ENCODE assay signal across 8 mouse cellular contexts in genomic region chr11:70232546-70232945, GRCm38 (mm10). TPM values are rescaled to one million over a fixed set of nuclear protein-coding genes. Genes with fewer than 3 reads are reported as not detected.
DNase-seq lines count a peak whose midpoint lies in the region; ATAC-seq and TF ChIP-seq lines count a peak whose summit lies in the region.

No protein-coding gene starts in this region.

- ATAC-seq in heart, postnatal 0 days (ENCODE audit: insufficient read depth, low read depth), result no peak
- ATAC-seq in limb, embryonic 11.5 days (ENCODE audit: insufficient number of reproducible peaks, low FRiP score, low TSS enrichment, low read depth), result no peak
- ATAC-seq in neural tube, embryonic 13.5 days (ENCODE audit: low read depth), result no peak

- H3K4me2 ChIP-seq in heart, postnatal 0 days (ENCODE audit: low read depth, low read length), result peak overlapping the region; percentile 80
- peak overlapping the region; percentile 61 for H3K4me2 ChIP-seq in limb, embryonic 11.5 days (ENCODE audit: low read depth, severe bottlenecking)
- peak overlapping the region; percentile 53 for H3K4me2 ChIP-seq in neural tube, embryonic 13.5 days

- no peak overlapping the region; the same call in 1 of the 2 replicates for H3K27ac ChIP-seq in ES-Bruce4 (ENCODE audit: insufficient read depth, low read length)
- peak overlapping the region; percentile 54 for H3K27ac ChIP-seq in heart, postnatal 0 days (ENCODE audit: low read depth)
- no peak overlapping the region; the same call in 1 of the 2 replicates for H3K27ac ChIP-seq in limb, embryonic 11.5 days (replicated peaks; ENCODE audit: low read depth, low read length)
- no peak overlapping the region for H3K27ac ChIP-seq in neural tube, embryonic 13.5 days (replicated peaks)

- H3K36me3 ChIP-seq in ES-Bruce4 (ENCODE audit: control insufficient read depth, insufficient read depth, low read length, poor library complexity, severe bottlenecking), result peaks cover 15% of the 10 kb centered on the region
- H3K36me3 ChIP-seq in heart, postnatal 0 days (replicated peaks; ENCODE audit: control insufficient read depth, insufficient read depth, low read length), result peaks cover 7% of the 10 kb centered on the region; the same call in 1 of the 2 replicates
- peaks cover 7% of the 10 kb centered on the region; the same call in 1 of the 2 replicates for H3K36me3 ChIP-seq in limb, embryonic 11.5 days (ENCODE audit: control insufficient read depth, insufficient read depth, low read length)
- peaks cover 20% of the 10 kb centered on the region for H3K36me3 ChIP-seq in neural tube, embryonic 13.5 days

- peak overlapping the region; percentile 47 for H3K4me3 ChIP-seq in ES-Bruce4 (ENCODE audit: low read depth, low read length)
- H3K4me3 ChIP-seq in heart, postnatal 0 days (ENCODE audit: low read depth, low read length), result peak overlapping the region; percentile 54
- H3K4me3 ChIP-seq in limb, embryonic 11.5 days (ENCODE audit: low read depth, low read length), result peak overlapping the region; percentile 28
- peak overlapping the region; percentile 33 for H3K4me3 ChIP-seq in neural tube, embryonic 13.5 days

- DNase-seq in frontal cortex, postnatal 14 days (ENCODE audit: low spot score in 2 of 2), result peak; percentile 41 to 45
- DNase-seq in frontal cortex, postnatal 36 days (ENCODE audit: low spot score in 2 of 2), result no peak
- DNase-seq in embryo, embryonic 10.5 days (ENCODE audit: low spot score), result peak; percentile 86
- peak; percentile 46 for DNase-seq in heart, postnatal 0 days (ENCODE audit: low spot score)
- DNase-seq in limb, embryonic 11.5 days (ENCODE audit: low spot score), result peak; percentile 80
- DNase-seq in urinary bladder, postnatal 10 days (ENCODE audit: low spot score), result no peak

- no peak for TF ChIP-seq POLR2A in ES-Bruce4 (IDR thresholded peaks at IDR 0.05; ENCODE audit: insufficient read depth, low read length)

- no peaks in the 10 kb centered on the region for H3K27me3 ChIP-seq in ES-Bruce4 (ENCODE audit: control insufficient read depth, insufficient read depth, low read length, poor library complexity, severe bottlenecking)
- H3K27me3 ChIP-seq in heart, postnatal 0 days (ENCODE audit: control insufficient read depth, insufficient read depth, low read length), result peaks cover 25% of the 10 kb centered on the region
- H3K27me3 ChIP-seq in limb, embryonic 11.5 days (ENCODE audit: control insufficient read depth, insufficient read depth, low read length), result peaks cover 28% of the 10 kb centered on the region
- peaks cover 41% of the 10 kb centered on the region for H3K27me3 ChIP-seq in neural tube, embryonic 13.5 days

- H3K4me1 ChIP-seq in ES-Bruce4 (ENCODE audit: control insufficient read depth, insufficient read depth, low read length), result peaks cover 5% of the 10 kb centered on the region
- peaks cover 18% of the 10 kb centered on the region for H3K4me1 ChIP-seq in heart, postnatal 0 days (ENCODE audit: control insufficient read depth, insufficient read depth)
- peaks cover 23% of the 10 kb centered on the region for H3K4me1 ChIP-seq in limb, embryonic 11.5 days (ENCODE audit: control insufficient read depth, insufficient read depth, low read length)
- H3K4me1 ChIP-seq in neural tube, embryonic 13.5 days (replicated peaks), result peaks cover 46% of the 10 kb centered on the region

- 2% methylated on average over 7 of the region's 10 CpGs for WGBS in heart, postnatal 0 days
- 6% methylated on average over 9 of the region's 10 CpGs for WGBS in limb, embryonic 11.5 days
- WGBS in neural tube, embryonic 13.5 days, result 9% methylated on average over 8 of the region's 10 CpGs

- TF ChIP-seq EP300 in ES-Bruce4 (IDR thresholded peaks at IDR 0.05; ENCODE audit: insufficient read depth, low read depth, low read length), result no peak
- peak; percentile 25; the same call in 1 of the 2 replicates for TF ChIP-seq EP300 in heart, postnatal 0 days (IDR thresholded peaks at IDR 0.05; ENCODE audit: low read depth)

- H3K9ac ChIP-seq in ES-Bruce4 (ENCODE audit: low read depth, poor library complexity, severe bottlenecking), result peak overlapping the region; percentile 86
- peak overlapping the region; percentile 62 for H3K9ac ChIP-seq in heart, postnatal 0 days (replicated peaks; ENCODE audit: low read depth, low read length)
- H3K9ac ChIP-seq in limb, embryonic 11.5 days (ENCODE audit: low read length), result peak overlapping the region; percentile 67
- peak overlapping the region; percentile 71 for H3K9ac ChIP-seq in neural tube, embryonic 13.5 days

- H3K9me3 ChIP-seq in ES-Bruce4 (replicated peaks; ENCODE audit: control insufficient read depth, insufficient read depth, low read length, poor library complexity, severe bottlenecking), result no peaks in the 10 kb centered on the region
- no peaks in the 10 kb centered on the region for H3K9me3 ChIP-seq in heart, postnatal 0 days (replicated peaks; ENCODE audit: control insufficient read depth, low read length)
- H3K9me3 ChIP-seq in limb, embryonic 11.5 days (ENCODE audit: control insufficient read depth, low read length), result no peaks in the 10 kb centered on the region
- no peaks in the 10 kb centered on the region for H3K9me3 ChIP-seq in neural tube, embryonic 13.5 days

- no peak for TF ChIP-seq CTCF in ES-Bruce4 (IDR thresholded peaks at IDR 0.05; ENCODE audit: low read depth, low read length)
- TF ChIP-seq CTCF in heart, postnatal 0 days (IDR thresholded peaks at IDR 0.05; ENCODE audit: low read depth), result no peak

RNA-seq across cellular contexts. Expression of gene Bcl6b, which starts 2.9 kb away (rescaled TPM):
- 4.1 TPM in 2 replicates for polyA plus RNA-seq in ES-Bruce4 (2011; ENCODE audit: insufficient read depth, insufficient read length, low read depth, missing spikeins)
- total RNA-seq in heart, postnatal 0 days (2014; rRNA removed; ENCODE audit: low replicate concordance), result 12.8 and 44.1 TPM in 2 replicates
- polyA plus RNA-seq in heart, postnatal 0 days (2015; fragmentation: Nextera tagmentation; extraction: Ambion mirVana), result 16.8 and 18.9 TPM in 2 replicates
- 7.3 and 7.5 TPM in 2 replicates for polyA plus RNA-seq in limb, embryonic 11.5 days (2014; fragmentation: Nextera tagmentation; extraction: Ambion mirVana)
- 6.0 and 6.1 TPM in 2 replicates for polyA plus RNA-seq in neural tube, embryonic 13.5 days (2015; fragmentation: Nextera tagmentation; extraction: Ambion mirVana)

RNA-seq across cellular contexts. Expression of gene 0610010K14Rik, which starts 5.2 kb away (rescaled TPM):
- 108 and 126 TPM in 2 replicates for polyA plus RNA-seq in ES-Bruce4 (2011; ENCODE audit: insufficient read depth, insufficient read length, low read depth, missing spikeins)
- total RNA-seq in heart, postnatal 0 days (2014; rRNA removed; ENCODE audit: low replicate concordance), result 47.7 and 60.5 TPM in 2 replicates
- polyA plus RNA-seq in heart, postnatal 0 days (2015; fragmentation: Nextera tagmentation; extraction: Ambion mirVana), result 96.5 and 102 TPM in 2 replicates
- 216 and 218 TPM in 2 replicates for polyA plus RNA-seq in limb, embryonic 11.5 days (2014; fragmentation: Nextera tagmentation; extraction: Ambion mirVana)
- polyA plus RNA-seq in neural tube, embryonic 13.5 days (2015; fragmentation: Nextera tagmentation; extraction: Ambion mirVana), result 161 and 174 TPM in 2 replicates

RNA-seq across cellular contexts. Expression of gene Gm21988, which starts 7.1 kb away (rescaled TPM):
- polyA plus RNA-seq in ES-Bruce4 (2011; ENCODE audit: insufficient read depth, insufficient read length, low read depth, missing spikeins), result 0.55 and 0.65 TPM in 2 replicates
- total RNA-seq in heart, postnatal 0 days (2014; rRNA removed; ENCODE audit: low replicate concordance), result 6.8 and 15.2 TPM in 2 replicates
- 7.5 and 8.6 TPM in 2 replicates for polyA plus RNA-seq in heart, postnatal 0 days (2015; fragmentation: Nextera tagmentation; extraction: Ambion mirVana)
- polyA plus RNA-seq in limb, embryonic 11.5 days (2014; fragmentation: Nextera tagmentation; extraction: Ambion mirVana), result 8.2 and 10.5 TPM in 2 replicates
- 17.0 and 18.3 TPM in 2 replicates for polyA plus RNA-seq in neural tube, embryonic 13.5 days (2015; fragmentation: Nextera tagmentation; extraction: Ambion mirVana)

RNA-seq across cellular contexts. Expression of gene Rnasek, which starts 7.1 kb away (rescaled TPM):
- polyA plus RNA-seq in ES-Bruce4 (2011; ENCODE audit: insufficient read depth, insufficient read length, low read depth, missing spikeins), result 88.5 and 97.8 TPM in 2 replicates
- total RNA-seq in heart, postnatal 0 days (2014; rRNA removed; ENCODE audit: low replicate concordance), result 13.1 and 75.0 TPM in 2 replicates
- polyA plus RNA-seq in heart, postnatal 0 days (2015; fragmentation: Nextera tagmentation; extraction: Ambion mirVana), result 311 and 336 TPM in 2 replicates
- polyA plus RNA-seq in limb, embryonic 11.5 days (2014; fragmentation: Nextera tagmentation; extraction: Ambion mirVana), result 94.1 and 94.6 TPM in 2 replicates
- 362 and 382 TPM in 2 replicates for polyA plus RNA-seq in neural tube, embryonic 13.5 days (2015; fragmentation: Nextera tagmentation; extraction: Ambion mirVana)

RNA-seq across cellular contexts. Expression of gene Slc16a13, which starts 11.7 kb away (rescaled TPM):
- 8.9 and 11.2 TPM in 2 replicates for polyA plus RNA-seq in ES-Bruce4 (2011; ENCODE audit: insufficient read depth, insufficient read length, low read depth, missing spikeins)
- 3.1 and 5.5 TPM in 2 replicates for total RNA-seq in heart, postnatal 0 days (2014; rRNA removed; ENCODE audit: low replicate concordance)
- polyA plus RNA-seq in heart, postnatal 0 days (2015; fragmentation: Nextera tagmentation; extraction: Ambion mirVana), result 4.4 and 4.5 TPM in 2 replicates
- polyA plus RNA-seq in limb, embryonic 11.5 days (2014; fragmentation: Nextera tagmentation; extraction: Ambion mirVana), result 17.0 and 17.8 TPM in 2 replicates
- 14.7 and 15.8 TPM in 2 replicates for polyA plus RNA-seq in neural tube, embryonic 13.5 days (2015; fragmentation: Nextera tagmentation; extraction: Ambion mirVana)

Comparison
In these comparisons a context has a peak if more than half of its experiments do, and no peak if none do; other contexts are left out.
1. DNase-seq: peak in frontal cortex, postnatal 14 days (2 of 2), embryo, embryonic 10.5 days (single experiment), heart, postnatal 0 days (single experiment) and limb, embryonic 11.5 days (single experiment); none in frontal cortex, postnatal 36 days (0 of 2) and urinary bladder, postnatal 10 days (single experiment).
2. Peak in every context shown above with its lines, with median percentiles within 50 percentile points of each other: H3K4me3 ChIP-seq, H3K9ac ChIP-seq and H3K4me2 ChIP-seq.